Mouse (Mus musculus) ES-E14 (cell line): Measurements from ENCODE around the gene Eml3.

Experiments
- CHD2 ChIP-seq: IDR thresholded peaks from 2 replicates; pipeline ENCODE4 v1.6.1; 2014; ENCODE audit warnings: mild to moderate bottlenecking, low read depth, low read length, inconsistent platforms
- HCFC1 ChIP-seq: IDR thresholded peaks from 2 replicates; pipeline ENCODE4 v1.6.1; 2012; ENCODE audit warnings: low read length, inconsistent platforms, borderline replicate concordance; ENCODE audit not compliant: insufficient read depth
- MAFK ChIP-seq: IDR thresholded peaks from 2 replicates; pipeline ENCODE4 v1.6.1; 2014; ENCODE audit warnings: mild to moderate bottlenecking, low read depth, low read length, inconsistent platforms; ENCODE audit not compliant: insufficient read depth
- ZNF384 ChIP-seq: IDR thresholded peaks from 2 replicates; pipeline ENCODE4 v1.6.1; 2012; ENCODE audit warnings: low read depth, low read length, inconsistent platforms

GRCm38 (mm10) chr19:8880311-8881033, 48.9 kb upstream of the Eml3 start, which contains the start of gene Uqcc3:
- TF ChIP-seq ZNF384 (peak; percentile 93), HCFC1 (0 out of 2 replicates have a peak, but pooled peaks have one; percentile 41), MAFK (no peak), CHD2 (no peak)
